Mouse (Mus musculus): ENCODE measurements at regions not wholly inside any gene's neighbourhood (a gene's known extent, or its start where the extent isn't known, plus 50 kb on each side); places are given as distances from the start of the nearest gene placed in this dataset.
A peak's percentile ranks its signal among the peaks of the same experiment; 100 is the strongest.

- no peak overlapping the region for H3K4me2 ChIP-seq (ENCODE audit: low read depth)
- no peak overlapping the region for H3K4me3 ChIP-seq (ENCODE audit: low read depth, low read length)
- no peaks in the 10 kb centered on the region for H3K9me3 ChIP-seq (ENCODE audit: control insufficient read depth, low read length)
- no peaks in the 10 kb centered on the region for H3K27me3 ChIP-seq (ENCODE audit: control insufficient read depth, insufficient read depth, low read length)
- 83% methylated on average over 4 of the region's 4 CpGs for WGBS
- no peak overlapping the region for H3K9ac ChIP-seq (ENCODE audit: low read length)
- H3K4me1 ChIP-seq (ENCODE audit: control insufficient read depth, insufficient read depth, low read length) = peaks cover 6% of the 10 kb centered on the region; the same call in 1 of the 2 replicates
- ATAC-seq (ENCODE audit: insufficient read depth, low FRiP score, low TSS enrichment) (no peak), DNase-seq (ENCODE audit: low spot score) (no peak)
- no peaks in the 10 kb centered on the region for H3K36me3 ChIP-seq (ENCODE audit: control insufficient read depth, insufficient read depth, low read length)
- no peak overlapping the region for H3K27ac ChIP-seq (ENCODE audit: low read depth, low read length)
Measured at GRCm38 (mm10) chr10:16438414-16438813, 1284.6 kb upstream of the Cited2 start.

DNA sequence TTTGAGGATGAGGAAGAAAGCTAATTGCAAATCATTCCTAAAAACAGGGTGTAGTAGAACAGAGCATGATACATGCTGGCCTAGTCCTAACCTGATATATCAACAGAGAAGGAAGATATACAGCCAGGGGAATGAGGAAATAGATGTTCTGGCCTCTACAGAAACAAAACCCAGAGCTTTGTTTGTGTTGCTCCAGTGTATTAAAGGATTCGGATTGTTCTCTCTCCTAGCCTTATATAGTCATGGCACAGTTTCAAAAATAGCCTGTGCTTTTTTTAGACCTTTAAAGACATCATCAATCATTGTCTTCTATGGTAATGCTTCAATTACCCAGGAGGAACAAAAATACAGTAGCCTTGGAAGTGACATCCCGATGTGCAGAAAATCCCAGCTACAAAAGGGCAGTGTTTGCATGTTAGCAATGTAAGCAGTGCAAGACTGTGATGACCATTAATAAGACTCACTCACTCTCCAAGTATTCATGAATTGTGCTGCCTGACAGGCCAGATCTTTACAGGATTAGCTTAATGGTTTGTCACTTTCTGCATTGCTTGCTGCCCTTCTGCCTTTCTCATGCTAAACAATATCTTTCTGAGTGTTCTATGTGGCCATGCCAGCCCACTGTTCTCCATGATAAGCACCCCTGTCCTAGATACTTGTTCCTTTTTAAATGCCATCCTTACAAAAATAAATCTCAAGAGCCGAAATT is 1281.9 kb upstream of the Cited2 start:
- H3K9me3 ChIP-seq (ENCODE audit: control insufficient read depth, low read length) = no peaks in the 10 kb centered on the region

DNA sequence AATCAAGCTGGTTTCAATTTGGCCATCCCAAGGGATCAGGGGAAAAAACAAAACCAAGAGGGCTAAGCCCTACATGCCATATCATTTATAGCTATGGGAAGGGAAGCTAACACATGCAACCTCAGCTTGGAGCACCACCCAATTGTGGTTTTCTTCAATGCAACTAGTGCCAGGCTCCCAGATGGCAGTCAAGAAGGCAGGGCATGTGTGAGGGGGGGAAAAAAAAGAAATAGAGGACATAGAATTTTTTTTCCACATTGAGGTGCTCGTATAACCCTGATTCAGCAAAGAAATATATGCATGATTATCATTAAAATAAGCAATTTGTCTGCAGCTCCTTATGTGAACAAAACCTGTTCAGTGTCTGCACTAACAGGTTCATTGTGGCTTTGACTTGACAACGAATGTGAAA is 1281.4 kb upstream of the Cited2 start:
- H3K9ac ChIP-seq (ENCODE audit: low read length) = no peak overlapping the region
- no peaks in the 10 kb centered on the region for H3K36me3 ChIP-seq (ENCODE audit: control insufficient read depth, insufficient read depth, low read length)
- H3K9me3 ChIP-seq (ENCODE audit: control insufficient read depth, low read length) = no peaks in the 10 kb centered on the region
- no peak overlapping the region for H3K4me3 ChIP-seq (ENCODE audit: low read depth, low read length)
- H3K4me2 ChIP-seq (ENCODE audit: low read depth) = no peak overlapping the region
- H3K27me3 ChIP-seq (ENCODE audit: control insufficient read depth, insufficient read depth, low read length) = no peaks in the 10 kb centered on the region
- no peak overlapping the region for H3K27ac ChIP-seq (ENCODE audit: low read depth, low read length)
- 55% methylated on average over 2 of the region's 2 CpGs for WGBS
- peak; percentile 48 for ATAC-seq (ENCODE audit: insufficient read depth, low FRiP score, low TSS enrichment)
- DNase-seq (ENCODE audit: low spot score) = no peak
- H3K4me1 ChIP-seq (ENCODE audit: control insufficient read depth, insufficient read depth, low read length) = peaks cover 6% of the 10 kb centered on the region; the same call in 1 of the 2 replicates

More for the DNA sequence above, 1281.9 kb upstream of the Cited2 start:
- no peaks in the 10 kb centered on the region for H3K27me3 ChIP-seq (ENCODE audit: control insufficient read depth, insufficient read depth, low read length)
- H3K4me3 ChIP-seq (ENCODE audit: low read depth, low read length) = no peak overlapping the region
- no peak overlapping the region for H3K9ac ChIP-seq (ENCODE audit: low read length)
- H3K36me3 ChIP-seq (ENCODE audit: control insufficient read depth, insufficient read depth, low read length) = no peaks in the 10 kb centered on the region
- peaks cover 6% of the 10 kb centered on the region; the same call in 1 of the 2 replicates for H3K4me1 ChIP-seq (ENCODE audit: control insufficient read depth, insufficient read depth, low read length)
- WGBS = 24% methylated on average over 3 of the region's 3 CpGs
- peak; percentile 89 for ATAC-seq (ENCODE audit: insufficient read depth, low FRiP score, low TSS enrichment)
- no peak overlapping the region for H3K4me2 ChIP-seq (ENCODE audit: low read depth)
- no peak overlapping the region for H3K27ac ChIP-seq (ENCODE audit: low read depth, low read length)
- peak; percentile 41 for DNase-seq (ENCODE audit: low spot score)

DNA sequence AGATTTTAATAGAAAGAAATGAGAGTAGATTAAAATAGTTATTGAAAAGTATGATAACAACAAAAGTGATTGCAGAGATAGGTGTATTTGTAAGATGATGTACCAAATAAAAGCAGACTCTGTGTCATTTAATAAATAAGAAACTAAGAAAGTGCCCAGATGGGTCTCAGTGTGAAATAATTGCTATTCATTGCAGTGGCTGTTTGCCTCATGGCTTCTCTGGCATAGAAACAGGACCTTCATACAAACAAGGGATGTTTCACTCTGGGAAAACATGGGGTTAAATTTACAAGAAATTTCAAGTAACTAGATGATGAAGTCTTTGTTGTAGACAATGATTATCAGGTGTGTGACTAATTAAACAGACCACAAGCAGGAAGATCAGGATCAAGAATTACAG is 1279.1 kb upstream of the Cited2 start:
- H3K27ac ChIP-seq (ENCODE audit: low read depth, low read length) = no peak overlapping the region
- no peak overlapping the region for H3K9ac ChIP-seq (ENCODE audit: low read length)
- no peak for DNase-seq (ENCODE audit: low spot score)
- ATAC-seq (ENCODE audit: insufficient read depth, low FRiP score, low TSS enrichment) = no peak
- no peaks in the 10 kb centered on the region for H3K9me3 ChIP-seq (ENCODE audit: control insufficient read depth, low read length)
- H3K4me3 ChIP-seq (ENCODE audit: low read depth, low read length) = no peak overlapping the region
- H3K4me2 ChIP-seq (ENCODE audit: low read depth) = no peak overlapping the region
- no peaks in the 10 kb centered on the region for H3K27me3 ChIP-seq (ENCODE audit: control insufficient read depth, insufficient read depth, low read length)
- peaks cover 6% of the 10 kb centered on the region; the same call in 1 of the 2 replicates for H3K4me1 ChIP-seq (ENCODE audit: control insufficient read depth, insufficient read depth, low read length)
- no peaks in the 10 kb centered on the region for H3K36me3 ChIP-seq (ENCODE audit: control insufficient read depth, insufficient read depth, low read length)

- WGBS = 81% methylated on average over 3 of the region's 3 CpGs
- ATAC-seq (ENCODE audit: insufficient read depth, low FRiP score, low TSS enrichment) (no peak), DNase-seq (ENCODE audit: low spot score) (no peak)
- Histone ChIP-seq H3K9ac (ENCODE audit: low read length) (no peak overlapping the region), H3K9me3 (ENCODE audit: control insufficient read depth, low read length) (no peaks in the 10 kb centered on the region), H3K4me3 (ENCODE audit: low read depth, low read length) (no peak overlapping the region), H3K4me2 (ENCODE audit: low read depth) (no peak overlapping the region), H3K27me3 (ENCODE audit: control insufficient read depth, insufficient read depth, low read length) (no peaks in the 10 kb centered on the region), H3K4me1 (ENCODE audit: control insufficient read depth, insufficient read depth, low read length) (no peaks in the 10 kb centered on the region), H3K27ac (ENCODE audit: low read depth, low read length) (no peak overlapping the region), H3K36me3 (ENCODE audit: control insufficient read depth, insufficient read depth, low read length) (no peaks in the 10 kb centered on the region)
Measured at GRCm38 (mm10) chr10:16467935-16468334, 1255.1 kb upstream of the Cited2 start.

GRCm38 (mm10) chr10:16469711-16470110 is 1253.3 kb upstream of the Cited2 start:
- no peaks in the 10 kb centered on the region for H3K36me3 ChIP-seq (ENCODE audit: control insufficient read depth, insufficient read depth, low read length)
- H3K4me2 ChIP-seq (ENCODE audit: low read depth) = no peak overlapping the region
- H3K4me1 ChIP-seq (ENCODE audit: control insufficient read depth, insufficient read depth, low read length) = no peaks in the 10 kb centered on the region
- no peak overlapping the region for H3K9ac ChIP-seq (ENCODE audit: low read length)
- DNase-seq (ENCODE audit: low spot score) (no peak), ATAC-seq (ENCODE audit: insufficient read depth, low FRiP score, low TSS enrichment) (no peak)
- no peaks in the 10 kb centered on the region for H3K9me3 ChIP-seq (ENCODE audit: control insufficient read depth, low read length)
- no peak overlapping the region for H3K27ac ChIP-seq (ENCODE audit: low read depth, low read length)
- H3K4me3 ChIP-seq (ENCODE audit: low read depth, low read length) = no peak overlapping the region
- 36% methylated on average over 1 of the region's 1 CpGs for WGBS
- no peaks in the 10 kb centered on the region for H3K27me3 ChIP-seq (ENCODE audit: control insufficient read depth, insufficient read depth, low read length)

- no peak for ATAC-seq (ENCODE audit: insufficient read depth, low FRiP score, low TSS enrichment)
- Histone ChIP-seq H3K4me2 (ENCODE audit: low read depth) (no peak overlapping the region), H3K27me3 (ENCODE audit: control insufficient read depth, insufficient read depth, low read length) (no peaks in the 10 kb centered on the region), H3K27ac (ENCODE audit: low read depth, low read length) (no peak overlapping the region), H3K4me1 (ENCODE audit: control insufficient read depth, insufficient read depth, low read length) (no peaks in the 10 kb centered on the region), H3K36me3 (ENCODE audit: control insufficient read depth, insufficient read depth, low read length) (no peaks in the 10 kb centered on the region), H3K9ac (ENCODE audit: low read length) (no peak overlapping the region), H3K4me3 (ENCODE audit: low read depth, low read length) (no peak overlapping the region), H3K9me3 (ENCODE audit: control insufficient read depth, low read length) (no peaks in the 10 kb centered on the region)
- DNase-seq (ENCODE audit: low spot score) = no peak
- 89% methylated on average over 1 of the region's 1 CpGs for WGBS
Measured at GRCm38 (mm10) chr10:16473952-16474521, 1249.0 kb upstream of the Cited2 start.

- DNase-seq (ENCODE audit: low spot score) = no peak
- WGBS = 90% methylated on average over 1 of the region's 1 CpGs
- no peak overlapping the region for H3K4me2 ChIP-seq (ENCODE audit: low read depth)
- no peaks in the 10 kb centered on the region for H3K36me3 ChIP-seq (ENCODE audit: control insufficient read depth, insufficient read depth, low read length)
- no peak overlapping the region for H3K4me3 ChIP-seq (ENCODE audit: low read depth, low read length)
- no peak overlapping the region for H3K9ac ChIP-seq (ENCODE audit: low read length)
- H3K27me3 ChIP-seq (ENCODE audit: control insufficient read depth, insufficient read depth, low read length) = no peaks in the 10 kb centered on the region
- no peaks in the 10 kb centered on the region for H3K4me1 ChIP-seq (ENCODE audit: control insufficient read depth, insufficient read depth, low read length)
- ATAC-seq (ENCODE audit: insufficient read depth, low FRiP score, low TSS enrichment) = no peak
- no peaks in the 10 kb centered on the region for H3K9me3 ChIP-seq (ENCODE audit: control insufficient read depth, low read length)
- no peak overlapping the region for H3K27ac ChIP-seq (ENCODE audit: low read depth, low read length)
Measured at GRCm38 (mm10) chr10:16498580-16498979, 1224.4 kb upstream of the Cited2 start.

DNA sequence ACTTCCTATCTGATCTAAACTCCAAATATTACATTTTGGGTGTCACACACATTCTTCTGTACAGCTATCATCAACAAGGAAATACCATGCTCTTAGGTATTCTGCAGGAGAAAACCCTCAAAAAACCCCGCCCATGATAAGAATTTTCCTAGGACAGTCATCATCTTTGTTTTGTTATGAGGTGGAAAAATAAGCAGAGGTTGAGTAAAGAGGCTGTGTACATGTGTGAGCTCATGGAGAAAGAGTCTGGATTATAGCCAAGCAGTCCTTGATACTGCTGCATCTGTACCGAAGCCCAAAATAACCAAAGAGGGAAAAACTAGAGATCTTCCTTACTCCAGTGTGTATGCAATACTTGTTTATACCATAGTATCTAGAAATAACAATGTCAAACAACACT is 1215.3 kb upstream of the Cited2 start:
- no peak for DNase-seq (ENCODE audit: low spot score)
- WGBS = 90% methylated on average over 2 of the region's 2 CpGs
- H3K9me3 ChIP-seq (ENCODE audit: control insufficient read depth, low read length) = no peaks in the 10 kb centered on the region
- H3K27ac ChIP-seq (ENCODE audit: low read depth, low read length) = no peak overlapping the region
- H3K4me1 ChIP-seq (ENCODE audit: control insufficient read depth, insufficient read depth, low read length) = no peaks in the 10 kb centered on the region
- no peaks in the 10 kb centered on the region for H3K36me3 ChIP-seq (ENCODE audit: control insufficient read depth, insufficient read depth, low read length)
- no peak overlapping the region for H3K4me2 ChIP-seq (ENCODE audit: low read depth)
- H3K9ac ChIP-seq (ENCODE audit: low read length) = no peak overlapping the region
- no peak for ATAC-seq (ENCODE audit: insufficient read depth, low FRiP score, low TSS enrichment)
- no peaks in the 10 kb centered on the region for H3K27me3 ChIP-seq (ENCODE audit: control insufficient read depth, insufficient read depth, low read length)
- no peak overlapping the region for H3K4me3 ChIP-seq (ENCODE audit: low read depth, low read length)
